Mouse (Mus musculus): ENCODE data around the gene Ldoc1. TPM values are rescaled to one million over a fixed set of nuclear protein-coding genes. Genes with fewer than 3 reads are reported as not detected.

The Ldoc1 gene
- 1 to 10 TPM; 1.7 to 2.3 TPM for total RNA-seq (2021)

GRCm38 (mm10) chrX:61709302-61710033, at the start of gene Ldoc1:
Gene Ldoc1, plus strand, starts transcription at chrX:61709497.
- no peak for DNase-seq

GRCm38 (mm10) chrX:61710131-61710530, 834 bp downstream of the Ldoc1 start:
- no peak for DNase-seq

GRCm38 (mm10) chrX:61722281-61723028, 13.2 kb downstream of the Ldoc1 start:
- peak in 1 of 2 experiments; percentile 25 for DNase-seq

- no peak for DNase-seq
These were observed 14.0 kb downstream of the Ldoc1 start for GRCm38 (mm10) chrX:61723029-61723980.

GRCm38 (mm10) chrX:61727516-61728310, 18.4 kb downstream of the Ldoc1 start:
- DNase-seq: no peak
